Mouse (Mus musculus): ENCODE data around the gene Lsamp. TPM values are rescaled to one million over a fixed set of nuclear protein-coding genes. Genes with fewer than 3 reads are reported as not detected.

Gene Lsamp
- polyA plus RNA-seq, 1 experiment from 2014 or later, result 0.68 TPM

- Histone ChIP-seq H3K9ac (ENCODE audit: low read length) (no peak overlapping the region), H3K4me2 (ENCODE audit: low read depth, low read length) (no peak overlapping the region), H3K27ac (ENCODE audit: low read length) (no peak overlapping the region), H3K4me3 (ENCODE audit: low read length) (no peak overlapping the region), H3K27me3 (ENCODE audit: control insufficient read depth, insufficient read depth, low read length) (no peaks in the 10 kb centered on the region), H3K4me1 (ENCODE audit: control insufficient read depth, insufficient read depth, low read length) (no peaks in the 10 kb centered on the region), H3K9me3 (replicated peaks; ENCODE audit: control insufficient read depth, low read length) (no peaks in the 10 kb centered on the region), H3K36me3 (ENCODE audit: control insufficient read depth, insufficient read depth) (no peaks in the 10 kb centered on the region)
- WGBS, result 59% methylated on average over 6 of the region's 6 CpGs
- ATAC-seq (replicated peaks; ENCODE audit: extremely low read depth, insufficient read depth, low FRiP score), result no peak
Measured at GRCm38 (mm10) chr16:41764285-41764684, 1780.1 kb downstream of the Lsamp start.

GRCm38 (mm10) chr16:41771427-41772125 is 1787.4 kb downstream of the Lsamp start:
- no peak overlapping the region for H3K4me3 ChIP-seq (ENCODE audit: low read length)
- H3K9ac ChIP-seq (ENCODE audit: low read length), result no peak overlapping the region
- H3K36me3 ChIP-seq (ENCODE audit: control insufficient read depth, insufficient read depth), result no peaks in the 10 kb centered on the region
- no peak for ATAC-seq (replicated peaks; ENCODE audit: extremely low read depth, insufficient read depth, low FRiP score)
- 56% methylated on average over 4 of the region's 4 CpGs for WGBS
- no peak overlapping the region for H3K4me2 ChIP-seq (ENCODE audit: low read depth, low read length)
- H3K9me3 ChIP-seq (replicated peaks; ENCODE audit: control insufficient read depth, low read length), result no peaks in the 10 kb centered on the region
- no peaks in the 10 kb centered on the region for H3K27me3 ChIP-seq (ENCODE audit: control insufficient read depth, insufficient read depth, low read length)
- H3K27ac ChIP-seq (ENCODE audit: low read length), result no peak overlapping the region
- H3K4me1 ChIP-seq (ENCODE audit: control insufficient read depth, insufficient read depth, low read length), result 0 out of 2 replicates have a peak, but pooled peaks cover 3% of the 10 kb centered on the region

GRCm38 (mm10) chr16:41777586-41777985 is 1793.4 kb downstream of the Lsamp start:
- Histone ChIP-seq H3K36me3 (ENCODE audit: control insufficient read depth, insufficient read depth) (no peaks in the 10 kb centered on the region), H3K4me2 (ENCODE audit: low read depth, low read length) (no peak overlapping the region; the same call in 1 of the 2 replicates), H3K4me1 (ENCODE audit: control insufficient read depth, insufficient read depth, low read length) (peaks cover 7% of the 10 kb centered on the region), H3K9ac (ENCODE audit: low read length) (no peak overlapping the region), H3K27ac (ENCODE audit: low read length) (no peak overlapping the region), H3K9me3 (replicated peaks; ENCODE audit: control insufficient read depth, low read length) (no peaks in the 10 kb centered on the region), H3K4me3 (ENCODE audit: low read length) (no peak overlapping the region), H3K27me3 (ENCODE audit: control insufficient read depth, insufficient read depth, low read length) (no peaks in the 10 kb centered on the region)
- peak; percentile 72 for ATAC-seq (replicated peaks; ENCODE audit: extremely low read depth, insufficient read depth, low FRiP score)
- 30% methylated on average over 1 of the region's 1 CpGs for WGBS

GRCm38 (mm10) chr16:41785600-41785999 is 1801.4 kb downstream of the Lsamp start:
- H3K4me3 ChIP-seq (ENCODE audit: low read length), result no peak overlapping the region
- H3K27me3 ChIP-seq (ENCODE audit: control insufficient read depth, insufficient read depth, low read length), result no peaks in the 10 kb centered on the region
- no peak overlapping the region for H3K4me2 ChIP-seq (ENCODE audit: low read depth, low read length)
- ATAC-seq (replicated peaks; ENCODE audit: extremely low read depth, insufficient read depth, low FRiP score), result no peak
- H3K27ac ChIP-seq (ENCODE audit: low read length), result no peak overlapping the region
- H3K4me1 ChIP-seq (ENCODE audit: control insufficient read depth, insufficient read depth, low read length), result peaks cover 9% of the 10 kb centered on the region; the same call in 1 of the 2 replicates
- WGBS, result 84% methylated on average over 2 of the region's 2 CpGs
- no peak overlapping the region for H3K9ac ChIP-seq (ENCODE audit: low read length)
- no peaks in the 10 kb centered on the region for H3K9me3 ChIP-seq (replicated peaks; ENCODE audit: control insufficient read depth, low read length)
- no peaks in the 10 kb centered on the region for H3K36me3 ChIP-seq (ENCODE audit: control insufficient read depth, insufficient read depth)

- Histone ChIP-seq H3K36me3 (ENCODE audit: control insufficient read depth, insufficient read depth) (no peaks in the 10 kb centered on the region), H3K4me1 (ENCODE audit: control insufficient read depth, insufficient read depth, low read length) (peaks cover 9% of the 10 kb centered on the region; the same call in 1 of the 2 replicates), H3K27ac (ENCODE audit: low read length) (no peak overlapping the region), H3K9me3 (replicated peaks; ENCODE audit: control insufficient read depth, low read length) (no peaks in the 10 kb centered on the region), H3K9ac (ENCODE audit: low read length) (no peak overlapping the region), H3K4me3 (ENCODE audit: low read length) (no peak overlapping the region), H3K27me3 (ENCODE audit: control insufficient read depth, insufficient read depth, low read length) (no peaks in the 10 kb centered on the region), H3K4me2 (ENCODE audit: low read depth, low read length) (no peak overlapping the region)
- 93% methylated on average over 3 of the region's 3 CpGs for WGBS
- no peak for ATAC-seq (replicated peaks; ENCODE audit: extremely low read depth, insufficient read depth, low FRiP score)
Measured at GRCm38 (mm10) chr16:41786704-41787103, 1802.5 kb downstream of the Lsamp start.

- no peak overlapping the region for H3K27ac ChIP-seq (ENCODE audit: low read length)
- no peaks in the 10 kb centered on the region for H3K36me3 ChIP-seq (ENCODE audit: control insufficient read depth, insufficient read depth)
- WGBS, result 26% methylated on average over 1 of the region's 1 CpGs
- H3K4me3 ChIP-seq (ENCODE audit: low read length), result no peak overlapping the region
- no peaks in the 10 kb centered on the region for H3K27me3 ChIP-seq (ENCODE audit: control insufficient read depth, insufficient read depth, low read length)
- no peak overlapping the region for H3K4me2 ChIP-seq (ENCODE audit: low read depth, low read length)
- peaks cover 9% of the 10 kb centered on the region; the same call in 1 of the 2 replicates for H3K4me1 ChIP-seq (ENCODE audit: control insufficient read depth, insufficient read depth, low read length)
- no peaks in the 10 kb centered on the region for H3K9me3 ChIP-seq (replicated peaks; ENCODE audit: control insufficient read depth, low read length)
- H3K9ac ChIP-seq (ENCODE audit: low read length), result no peak overlapping the region
- peak; percentile 55; the same call in 1 of the 2 replicates for ATAC-seq (replicated peaks; ENCODE audit: extremely low read depth, insufficient read depth, low FRiP score)
Measured at GRCm38 (mm10) chr16:41787146-41787545, 1803.0 kb downstream of the Lsamp start.

- 78% methylated on average over 2 of the region's 2 CpGs for WGBS
Measured at GRCm38 (mm10) chr16:41790016-41790415, 1805.9 kb downstream of the Lsamp start.

GRCm38 (mm10) chr16:41820369-41820768 is 1836.2 kb downstream of the Lsamp start:
- ATAC-seq (replicated peaks; ENCODE audit: extremely low read depth, insufficient read depth, low FRiP score), result no peak
- WGBS, result 83% methylated on average over 6 of the region's 6 CpGs

More at GRCm38 (mm10) chr16:41790016-41790415, 1805.9 kb downstream of the Lsamp start:
- no peak for ATAC-seq (replicated peaks; ENCODE audit: extremely low read depth, insufficient read depth, low FRiP score)
- Histone ChIP-seq H3K4me3 (ENCODE audit: low read length) (no peak overlapping the region), H3K27ac (ENCODE audit: low read length) (no peak overlapping the region), H3K4me2 (ENCODE audit: low read depth, low read length) (no peak overlapping the region), H3K36me3 (ENCODE audit: control insufficient read depth, insufficient read depth) (no peaks in the 10 kb centered on the region), H3K4me1 (ENCODE audit: control insufficient read depth, insufficient read depth, low read length) (peaks cover 9% of the 10 kb centered on the region; the same call in 1 of the 2 replicates), H3K9ac (ENCODE audit: low read length) (no peak overlapping the region), H3K9me3 (replicated peaks; ENCODE audit: control insufficient read depth, low read length) (no peaks in the 10 kb centered on the region), H3K27me3 (ENCODE audit: control insufficient read depth, insufficient read depth, low read length) (no peaks in the 10 kb centered on the region)

GRCm38 (mm10) chr16:41826899-41827604 is 1842.9 kb downstream of the Lsamp start:
- Histone ChIP-seq H3K9ac (ENCODE audit: low read length) (no peak overlapping the region), H3K27me3 (ENCODE audit: control insufficient read depth, insufficient read depth, low read length) (no peaks in the 10 kb centered on the region), H3K27ac (ENCODE audit: low read length) (no peak overlapping the region), H3K9me3 (replicated peaks; ENCODE audit: control insufficient read depth, low read length) (no peaks in the 10 kb centered on the region), H3K4me2 (ENCODE audit: low read depth, low read length) (no peak overlapping the region), H3K4me1 (ENCODE audit: control insufficient read depth, insufficient read depth, low read length) (no peaks in the 10 kb centered on the region), H3K36me3 (ENCODE audit: control insufficient read depth, insufficient read depth) (no peaks in the 10 kb centered on the region), H3K4me3 (ENCODE audit: low read length) (no peak overlapping the region)
- no peak for ATAC-seq (replicated peaks; ENCODE audit: extremely low read depth, insufficient read depth, low FRiP score)
- 57% methylated on average over 5 of the region's 5 CpGs for WGBS

More at GRCm38 (mm10) chr16:41820369-41820768, 1836.2 kb downstream of the Lsamp start:
- Histone ChIP-seq H3K36me3 (ENCODE audit: control insufficient read depth, insufficient read depth) (no peaks in the 10 kb centered on the region), H3K9me3 (replicated peaks; ENCODE audit: control insufficient read depth, low read length) (no peaks in the 10 kb centered on the region), H3K9ac (ENCODE audit: low read length) (no peak overlapping the region), H3K4me1 (ENCODE audit: control insufficient read depth, insufficient read depth, low read length) (no peaks in the 10 kb centered on the region), H3K4me2 (ENCODE audit: low read depth, low read length) (no peak overlapping the region), H3K4me3 (ENCODE audit: low read length) (no peak overlapping the region), H3K27ac (ENCODE audit: low read length) (no peak overlapping the region), H3K27me3 (ENCODE audit: control insufficient read depth, insufficient read depth, low read length) (no peaks in the 10 kb centered on the region)
